Mouse (Mus musculus): ENCODE data around the gene Arfgap3. TPM values are rescaled to one million over a fixed set of nuclear protein-coding genes. Genes with fewer than 3 reads are reported as not detected.

Arfgap3 gene
- 37.2 and 37.6 TPM in 2 replicates for polyA plus RNA-seq (2014; fragmentation: Nextera tagmentation; extraction: Ambion mirVana)

DNA sequence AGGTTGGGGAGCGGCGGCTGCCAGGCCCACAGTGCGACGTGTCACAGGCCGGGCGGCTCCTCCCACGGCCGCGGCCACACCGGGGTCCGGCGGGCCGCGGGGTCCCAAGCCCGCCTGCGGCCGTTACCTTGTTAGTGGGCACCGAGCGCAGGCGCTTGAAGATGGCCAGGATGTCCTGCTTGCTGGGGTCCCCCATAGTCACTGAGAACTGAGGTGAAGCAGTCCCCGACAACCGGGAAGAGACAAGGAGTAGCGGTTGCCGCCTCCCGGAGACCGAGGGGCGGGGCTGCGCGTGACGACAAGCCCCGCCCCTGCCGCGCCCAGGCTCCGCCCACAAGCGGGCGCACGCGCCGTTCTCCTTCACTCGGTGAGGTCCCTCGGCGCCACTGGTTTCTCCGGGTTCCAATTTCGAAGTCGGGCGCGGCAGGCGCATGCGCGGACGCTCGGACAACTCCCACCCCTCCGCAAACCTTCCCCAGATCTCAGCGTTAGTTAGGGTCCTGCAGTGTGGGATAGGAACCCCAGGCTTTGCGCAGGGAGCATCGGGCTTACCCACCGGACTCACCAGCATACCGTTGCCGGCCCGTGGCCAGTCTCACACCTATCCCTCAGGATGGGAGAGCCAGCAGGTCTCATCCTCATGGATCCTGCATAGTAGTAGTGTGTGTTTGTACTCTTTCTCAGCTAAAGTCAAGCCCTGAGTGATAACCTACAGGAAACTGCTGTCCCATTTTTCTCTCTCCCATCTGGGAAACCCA is at the start of gene Arfgap3:
Gene Arfgap3 (minus strand): TSS at position 294 of the 758 bp plus-strand sequence.
- no peak within 1 kb of the TSS for H3K27ac ChIP-seq (replicated peaks; ENCODE audit: low read depth, low read length)

DNA sequence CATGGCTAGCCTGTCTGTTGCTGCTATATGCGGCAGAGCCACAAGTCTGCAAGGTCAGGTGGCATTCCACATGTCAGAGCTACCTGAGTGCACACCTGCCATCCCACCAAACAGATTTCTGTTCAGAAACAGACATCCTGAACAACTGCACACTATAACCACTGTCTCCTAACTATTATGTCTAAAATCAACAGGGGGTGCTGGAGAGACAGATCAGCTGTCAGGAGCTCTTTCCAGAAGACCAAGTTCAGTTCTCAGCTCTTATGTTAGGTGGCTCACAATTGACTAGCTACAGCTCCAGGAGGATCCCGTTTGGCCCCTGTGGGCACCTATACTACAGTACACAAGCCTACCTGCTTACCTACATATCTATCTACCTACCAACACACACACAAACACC is 42.7 kb upstream of the Arfgap3 start:
- Histone ChIP-seq H3K4me1 (ENCODE audit: control insufficient read depth, insufficient read depth, low read length) (peaks cover 10% of the 10 kb centered on the region; the same call in 1 of the 2 replicates), H3K9me3 (ENCODE audit: control insufficient read depth, low read length) (no peaks in the 10 kb centered on the region), H3K27ac (replicated peaks; ENCODE audit: low read depth, low read length) (no peak overlapping the region), H3K4me2 (ENCODE audit: low read depth, severe bottlenecking) (no peak overlapping the region), H3K36me3 (ENCODE audit: control insufficient read depth, insufficient read depth, low read length) (peaks cover 9% of the 10 kb centered on the region; the same call in 1 of the 2 replicates), H3K27me3 (ENCODE audit: control insufficient read depth, insufficient read depth, low read length) (no peaks in the 10 kb centered on the region), H3K9ac (ENCODE audit: low read length) (no peak overlapping the region), H3K4me3 (ENCODE audit: low read depth, low read length) (no peak overlapping the region)
- 88% methylated on average over 2 of the region's 2 CpGs for WGBS
- no peak for ATAC-seq (ENCODE audit: insufficient number of reproducible peaks, low FRiP score, low TSS enrichment, low read depth)
- DNase-seq (ENCODE audit: low spot score) = no peak

More for the DNA sequence above, at the start of gene Arfgap3:
- DNase-seq (ENCODE audit: low spot score) (peak; percentile 97), ATAC-seq (ENCODE audit: insufficient number of reproducible peaks, low FRiP score, low TSS enrichment, low read depth) (peak; percentile 89)
- Histone ChIP-seq H3K9ac (ENCODE audit: low read length) (peak within 1 kb of the TSS; percentile 77), H3K9me3 (ENCODE audit: control insufficient read depth, low read length) (no peaks in the 10 kb centered on the region), H3K36me3 (ENCODE audit: control insufficient read depth, insufficient read depth, low read length) (no peaks in the 10 kb centered on the region; the same call in 1 of the 2 replicates), H3K4me1 (ENCODE audit: control insufficient read depth, insufficient read depth, low read length) (0 out of 2 replicates have a peak, but pooled peaks cover 6% of the 10 kb centered on the region), H3K4me3 (ENCODE audit: low read depth, low read length) (peak within 1 kb of the TSS; percentile 76), H3K4me2 (ENCODE audit: low read depth, severe bottlenecking) (peak within 1 kb of the TSS; percentile 87), H3K27me3 (ENCODE audit: control insufficient read depth, insufficient read depth, low read length) (no peaks in the 10 kb centered on the region)
- WGBS = under 1% methylated on average over 60 of the region's 60 CpGs

DNA sequence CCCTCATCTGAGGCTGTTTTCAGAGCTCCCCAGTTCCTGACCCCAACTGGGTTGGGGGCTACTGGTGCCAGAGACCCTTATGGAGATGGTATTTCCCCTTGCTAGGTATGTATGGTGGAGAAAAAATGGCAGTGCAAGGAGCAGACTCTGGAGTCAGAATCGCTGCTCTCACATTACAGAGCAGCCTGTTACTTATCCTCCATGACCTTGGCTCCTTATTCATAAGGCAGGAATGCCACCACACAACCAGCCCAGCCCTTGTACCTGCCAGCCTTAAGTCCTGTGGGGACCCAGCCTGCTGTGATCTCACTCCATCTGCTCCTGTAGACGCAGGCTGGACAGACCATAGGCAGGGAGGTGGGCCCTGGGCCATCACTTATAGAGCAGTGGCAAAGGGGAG is 37.9 kb upstream of the Arfgap3 start:
- H3K4me1 ChIP-seq (ENCODE audit: control insufficient read depth, insufficient read depth, low read length) = no peaks in the 10 kb centered on the region
- H3K27me3 ChIP-seq (ENCODE audit: control insufficient read depth, insufficient read depth, low read length) = no peaks in the 10 kb centered on the region
- WGBS = 93% methylated on average over 2 of the region's 2 CpGs
- no peak overlapping the region for H3K4me2 ChIP-seq (ENCODE audit: low read depth, severe bottlenecking)
- no peak for DNase-seq (ENCODE audit: low spot score)
- H3K9ac ChIP-seq (ENCODE audit: low read length) = no peak overlapping the region
- no peak for ATAC-seq (ENCODE audit: insufficient number of reproducible peaks, low FRiP score, low TSS enrichment, low read depth)
- H3K27ac ChIP-seq (replicated peaks; ENCODE audit: low read depth, low read length) = no peak overlapping the region
- no peak overlapping the region for H3K4me3 ChIP-seq (ENCODE audit: low read depth, low read length)
- H3K9me3 ChIP-seq (ENCODE audit: control insufficient read depth, low read length) = no peaks in the 10 kb centered on the region
- H3K36me3 ChIP-seq (ENCODE audit: control insufficient read depth, insufficient read depth, low read length) = peaks cover 19% of the 10 kb centered on the region; the same call in 1 of the 2 replicates

DNA sequence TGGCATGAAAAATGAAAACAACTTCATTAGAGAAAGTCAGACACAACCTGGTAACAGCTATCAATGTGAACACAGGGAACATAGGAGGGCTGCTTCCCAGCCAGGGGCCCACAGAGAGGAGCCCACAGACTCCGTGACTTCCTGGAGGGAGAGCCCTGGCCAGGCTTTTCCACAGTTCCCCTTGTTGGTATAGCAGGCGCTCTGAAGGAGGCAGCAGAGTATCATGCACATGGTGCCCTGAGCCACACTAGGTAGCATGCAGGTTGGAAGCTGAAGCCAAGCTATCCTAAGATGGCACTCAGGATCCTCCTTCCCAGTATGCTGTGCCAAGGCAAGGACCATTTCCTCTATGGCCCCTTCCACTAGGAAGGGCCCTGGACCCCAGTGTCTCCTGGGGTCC is 33.6 kb upstream of the Arfgap3 start:
- H3K4me3 ChIP-seq (ENCODE audit: low read depth, low read length) = no peak overlapping the region
- H3K36me3 ChIP-seq (ENCODE audit: control insufficient read depth, insufficient read depth, low read length) = peaks cover 15% of the 10 kb centered on the region; the same call in 1 of the 2 replicates
- no peak overlapping the region for H3K4me2 ChIP-seq (ENCODE audit: low read depth, severe bottlenecking)
- no peaks in the 10 kb centered on the region for H3K9me3 ChIP-seq (ENCODE audit: control insufficient read depth, low read length)
- H3K27ac ChIP-seq (replicated peaks; ENCODE audit: low read depth, low read length) = no peak overlapping the region
- H3K9ac ChIP-seq (ENCODE audit: low read length) = no peak overlapping the region
- no peaks in the 10 kb centered on the region for H3K27me3 ChIP-seq (ENCODE audit: control insufficient read depth, insufficient read depth, low read length)
- ATAC-seq (ENCODE audit: insufficient number of reproducible peaks, low FRiP score, low TSS enrichment, low read depth) (no peak), DNase-seq (ENCODE audit: low spot score) (no peak)
- WGBS = 90% methylated on average over 2 of the region's 2 CpGs
- no peaks in the 10 kb centered on the region for H3K4me1 ChIP-seq (ENCODE audit: control insufficient read depth, insufficient read depth, low read length)

DNA sequence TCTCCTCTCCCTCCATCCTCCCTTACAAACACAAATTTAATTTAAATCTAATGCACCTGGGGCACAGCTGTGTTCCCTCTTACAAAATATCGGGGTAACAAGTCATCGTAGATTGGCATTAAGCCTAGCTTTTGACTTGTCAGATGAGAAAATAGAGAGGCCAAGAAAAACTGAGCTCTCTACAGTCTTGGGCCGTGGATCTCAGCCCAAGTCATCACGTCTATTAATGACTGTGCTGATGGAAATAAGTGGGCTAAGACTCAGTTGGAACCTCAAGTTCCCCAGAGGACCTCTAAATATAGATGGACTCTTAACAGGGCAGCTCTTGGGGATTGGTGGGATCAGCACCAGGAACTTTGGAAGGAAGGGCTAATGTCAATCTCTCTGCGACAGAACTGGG is 33.1 kb upstream of the Arfgap3 start:
- Histone ChIP-seq H3K4me2 (ENCODE audit: low read depth, severe bottlenecking) (no peak overlapping the region), H3K27me3 (ENCODE audit: control insufficient read depth, insufficient read depth, low read length) (no peaks in the 10 kb centered on the region), H3K27ac (replicated peaks; ENCODE audit: low read depth, low read length) (no peak overlapping the region), H3K36me3 (ENCODE audit: control insufficient read depth, insufficient read depth, low read length) (peaks cover 15% of the 10 kb centered on the region; the same call in 1 of the 2 replicates), H3K4me1 (ENCODE audit: control insufficient read depth, insufficient read depth, low read length) (no peaks in the 10 kb centered on the region), H3K9ac (ENCODE audit: low read length) (no peak overlapping the region), H3K4me3 (ENCODE audit: low read depth, low read length) (no peak overlapping the region), H3K9me3 (ENCODE audit: control insufficient read depth, low read length) (no peaks in the 10 kb centered on the region)
- no peak for ATAC-seq (ENCODE audit: insufficient number of reproducible peaks, low FRiP score, low TSS enrichment, low read depth)
- no peak for DNase-seq (ENCODE audit: low spot score)
- 93% methylated on average over 5 of the region's 5 CpGs for WGBS

DNA sequence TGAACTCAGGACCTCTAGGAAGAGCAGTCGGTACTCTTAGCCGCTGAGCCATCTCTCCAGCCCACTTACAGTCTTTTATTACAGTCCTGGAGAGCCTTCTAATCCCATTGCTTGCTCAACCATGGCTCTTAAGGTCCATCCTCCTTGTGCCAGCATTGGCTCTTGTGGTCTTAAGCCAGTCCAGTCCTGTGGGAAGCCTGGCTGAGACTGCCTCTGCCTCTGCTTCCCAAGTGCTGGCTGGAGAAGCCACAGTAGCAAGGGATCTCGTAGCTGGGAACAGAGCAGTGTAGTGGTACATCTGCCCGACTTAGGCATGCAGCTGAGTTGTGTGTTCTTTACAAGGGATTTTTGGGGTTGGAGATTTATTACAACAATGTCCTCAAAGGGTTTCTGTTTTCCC is 32.4 kb upstream of the Arfgap3 start:
- Histone ChIP-seq H3K4me1 (ENCODE audit: control insufficient read depth, insufficient read depth, low read length) (no peaks in the 10 kb centered on the region), H3K9me3 (ENCODE audit: control insufficient read depth, low read length) (no peaks in the 10 kb centered on the region), H3K9ac (ENCODE audit: low read length) (no peak overlapping the region), H3K4me2 (ENCODE audit: low read depth, severe bottlenecking) (no peak overlapping the region), H3K4me3 (ENCODE audit: low read depth, low read length) (no peak overlapping the region), H3K27ac (replicated peaks; ENCODE audit: low read depth, low read length) (no peak overlapping the region), H3K36me3 (ENCODE audit: control insufficient read depth, insufficient read depth, low read length) (peaks cover 17% of the 10 kb centered on the region; the same call in 1 of the 2 replicates), H3K27me3 (ENCODE audit: control insufficient read depth, insufficient read depth, low read length) (no peaks in the 10 kb centered on the region)
- DNase-seq (ENCODE audit: low spot score) = no peak
- ATAC-seq (ENCODE audit: insufficient number of reproducible peaks, low FRiP score, low TSS enrichment, low read depth) = no peak
- 90% methylated on average over 4 of the region's 4 CpGs for WGBS

DNA sequence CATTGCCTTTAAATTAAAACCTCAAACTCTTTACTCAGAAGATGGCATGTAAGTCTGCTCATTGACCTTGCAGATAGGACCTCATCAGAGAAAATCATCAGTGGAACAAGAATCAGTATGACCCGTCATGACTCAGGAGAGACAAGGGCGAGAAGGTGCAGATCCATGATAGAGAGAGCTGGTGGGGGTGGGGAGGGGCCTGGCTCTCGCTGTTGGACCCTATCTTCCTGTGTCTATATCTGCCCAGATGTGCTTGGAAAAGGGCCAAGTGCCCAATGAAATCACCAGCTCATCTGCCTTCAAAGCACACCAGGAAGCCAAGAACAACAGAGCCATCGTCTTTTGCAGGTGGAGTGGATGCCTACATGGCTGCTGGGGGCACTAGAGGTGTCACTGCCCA is 27.1 kb upstream of the Arfgap3 start:
- no peak overlapping the region for H3K9ac ChIP-seq (ENCODE audit: low read length)
- no peak for DNase-seq (ENCODE audit: low spot score)
- peaks cover 9% of the 10 kb centered on the region; the same call in 1 of the 2 replicates for H3K36me3 ChIP-seq (ENCODE audit: control insufficient read depth, insufficient read depth, low read length)
- no peaks in the 10 kb centered on the region for H3K27me3 ChIP-seq (ENCODE audit: control insufficient read depth, insufficient read depth, low read length)
- ATAC-seq (ENCODE audit: insufficient number of reproducible peaks, low FRiP score, low TSS enrichment, low read depth) = no peak
- no peaks in the 10 kb centered on the region for H3K9me3 ChIP-seq (ENCODE audit: control insufficient read depth, low read length)
- no peak overlapping the region for H3K27ac ChIP-seq (replicated peaks; ENCODE audit: low read depth, low read length)
- no peak overlapping the region for H3K4me3 ChIP-seq (ENCODE audit: low read depth, low read length)
- no peaks in the 10 kb centered on the region for H3K4me1 ChIP-seq (ENCODE audit: control insufficient read depth, insufficient read depth, low read length)
- 84% methylated on average over 4 of the region's 4 CpGs for WGBS
- H3K4me2 ChIP-seq (ENCODE audit: low read depth, severe bottlenecking) = no peak overlapping the region

DNA sequence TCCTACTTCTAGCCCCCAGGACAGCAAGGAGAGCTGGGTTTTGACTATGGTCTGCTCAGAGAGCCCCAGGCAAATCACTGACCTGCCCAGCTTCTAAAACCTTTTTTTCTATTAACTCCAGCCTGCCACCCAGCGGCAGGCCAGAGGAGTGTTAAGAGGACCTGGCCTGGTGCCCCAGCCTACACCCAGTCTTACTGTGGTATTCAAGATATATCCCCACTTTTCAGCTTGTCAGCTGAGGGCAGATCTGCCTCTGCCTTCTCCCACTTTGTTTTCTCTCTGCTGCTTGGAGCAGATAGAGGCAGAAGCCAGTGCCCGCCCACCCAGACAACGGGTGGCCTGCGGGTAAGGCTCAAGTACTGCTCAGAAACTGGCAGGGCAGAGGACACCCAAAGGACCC is 25.1 kb upstream of the Arfgap3 start:
- no peak overlapping the region for H3K27ac ChIP-seq (replicated peaks; ENCODE audit: low read depth, low read length)
- H3K4me2 ChIP-seq (ENCODE audit: low read depth, severe bottlenecking) = no peak overlapping the region
- H3K9me3 ChIP-seq (ENCODE audit: control insufficient read depth, low read length) = no peaks in the 10 kb centered on the region
- 62% methylated on average over 4 of the region's 4 CpGs for WGBS
- no peak for ATAC-seq (ENCODE audit: insufficient number of reproducible peaks, low FRiP score, low TSS enrichment, low read depth)
- DNase-seq (ENCODE audit: low spot score) = peak; percentile 60
- H3K4me1 ChIP-seq (ENCODE audit: control insufficient read depth, insufficient read depth, low read length) = no peaks in the 10 kb centered on the region
- H3K27me3 ChIP-seq (ENCODE audit: control insufficient read depth, insufficient read depth, low read length) = no peaks in the 10 kb centered on the region
- no peak overlapping the region for H3K4me3 ChIP-seq (ENCODE audit: low read depth, low read length)
- peaks cover 9% of the 10 kb centered on the region; the same call in 1 of the 2 replicates for H3K36me3 ChIP-seq (ENCODE audit: control insufficient read depth, insufficient read depth, low read length)
- H3K9ac ChIP-seq (ENCODE audit: low read length) = no peak overlapping the region
